Mouse (Mus musculus): Measurements from ENCODE around the gene Nop53.

- TF ChIP-seq CTCF (IDR thresholded peaks at IDR 0.05; ENCODE audit: extremely low read depth, insufficient read length, insufficient replicate concordance, low read depth, low read length) (peak; percentile 81), POLR2A (IDR thresholded peaks at IDR 0.05; ENCODE audit: low read depth, low read length) (0 out of 2 replicates have a peak, but pooled peaks have one; percentile 27)
Measured at GRCm38 (mm10) chr7:15967312-15967711, 21.4 kb upstream of the Nop53 start, which contains the start of gene Ehd2.

Measured in small intestine, adult 2 months (tissue).